Mouse (Mus musculus) G1E (cell line): Measurements from ENCODE around the gene Hnf1b. TPM values are rescaled to one million over a fixed set of nuclear protein-coding genes. Genes with fewer than 3 reads are reported as not detected.

Experiments used
- ATAC-seq: 2 replicates; pipeline ENCODE4 v1.8.0; 2016; ENCODE audit warnings: mild to moderate bottlenecking; ENCODE audit not compliant: insufficient number of reproducible peaks, poor library complexity, low FRiP score, severe bottlenecking; ENCODE audit errors: extremely low read depth
- DNase-seq: peaks from one replicate; pipeline ENCODE4 v3.0.0; 2012; ENCODE audit warnings: low spot score
- H3K27me3 ChIP-seq: 2 replicates; pipeline ENCODE4 v1.6.1; 2012; ENCODE audit warnings: mild to moderate bottlenecking, low read length, inconsistent platforms; ENCODE audit not compliant: insufficient read depth
- H3K36me3 ChIP-seq: replicated peaks from 2 replicates; pipeline ENCODE3; 2012; ENCODE audit warnings: mild to moderate bottlenecking, inconsistent platforms
- H3K4me1 ChIP-seq: 2 replicates; pipeline ENCODE4 v1.6.1; 2012; ENCODE audit warnings: low read depth, low read length, inconsistent platforms, mixed read lengths; ENCODE audit not compliant: insufficient read depth
- H3K4me3 ChIP-seq: 2 replicates; pipeline ENCODE4 v1.5.1; 2012; ENCODE audit warnings: low read depth, mild to moderate bottlenecking, inconsistent platforms, low read length, moderate library complexity, mixed read lengths
- H3K9me3 ChIP-seq: replicated peaks from 2 replicates; pipeline ENCODE4 v1.6.1; 2012; ENCODE audit warnings: inconsistent platforms
- CTCF ChIP-seq: IDR thresholded peaks from 2 replicates; pipeline ENCODE4 v1.5.1; 2012; ENCODE audit warnings: low read depth, low read length, inconsistent platforms, mixed read lengths
- GATA1 ChIP-seq: IDR thresholded peaks from 2 replicates; pipeline ENCODE4 v1.6.1; 2012; ENCODE audit warnings: borderline replicate concordance, low read length, inconsistent platforms, mixed read lengths
- GATA2 ChIP-seq: IDR thresholded peaks from 2 replicates; pipeline ENCODE4 v1.6.1; 2012; ENCODE audit warnings: low read depth, low read length, inconsistent platforms, borderline replicate concordance
- POLR2AphosphoS5 ChIP-seq: IDR thresholded peaks from 2 replicates; pipeline ENCODE4 v1.6.1; 2012; ENCODE audit warnings: low read depth, low read length, inconsistent platforms; ENCODE audit not compliant: insufficient replicate concordance
- TAL1 ChIP-seq: conservative IDR thresholded peaks from 2 replicates; pipeline ENCODE4 v1.6.1; 2012; ENCODE audit warnings: low read depth, low read length, inconsistent platforms, mixed read lengths
- polyA plus RNA-seq: library from polyadenylated mRNA; stranded (reverse); fragments of >175 nt; gene quantifications from 2 replicates; pipeline ENCODE4 v1.2.3, GENCODE M21; 2012
- total RNA-seq, 2 experiments: library from RNA; stranded (forward) in 1 of 2; stranded (reverse) in 1 of 2; fragments of 200-1000 nt in 1 of 2; fragments of >200 nt in 1 of 2; fragmentation: Nextera tagmentation in 1 of 2; gene quantifications; 2 replicates each; pipeline ENCODE4 v1.2.3; 2014 to 2017

Gene Hnf1b
- total and polyA plus RNA-seq, 3 experiments = 0.22 TPM; not detected in 2

DNA sequence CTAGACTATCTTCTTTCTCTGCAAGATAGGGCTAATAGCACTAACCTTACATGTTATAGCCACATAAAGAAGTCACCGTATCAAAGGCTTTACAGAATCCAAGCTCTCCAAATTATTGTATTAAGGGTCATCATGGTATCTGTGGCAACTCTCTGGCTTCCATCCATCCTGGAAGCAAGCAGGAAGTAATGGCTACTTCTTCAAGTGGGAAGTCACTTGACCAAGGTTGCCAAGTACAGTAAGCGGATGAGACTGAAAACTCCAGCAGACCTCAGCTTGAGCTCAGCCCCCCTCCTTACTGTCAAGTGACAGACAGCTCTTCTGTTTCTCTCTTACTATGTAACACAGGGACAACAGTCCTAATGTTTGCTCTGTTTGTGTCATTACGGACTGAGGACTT, 36.9 kb downstream of the Hnf1b start:
- TF ChIP-seq POLR2AphosphoS5 = no peak
- H3K4me3 ChIP-seq = no peak overlapping the region
- H3K9me3 ChIP-seq = no peaks in the 10 kb centered on the region
- H3K36me3 ChIP-seq = no peaks in the 10 kb centered on the region
- ATAC-seq (no peak), DNase-seq (no peak)
- peaks cover 14% of the 10 kb centered on the region for H3K27me3 ChIP-seq
- no peaks in the 10 kb centered on the region for H3K4me1 ChIP-seq

DNA sequence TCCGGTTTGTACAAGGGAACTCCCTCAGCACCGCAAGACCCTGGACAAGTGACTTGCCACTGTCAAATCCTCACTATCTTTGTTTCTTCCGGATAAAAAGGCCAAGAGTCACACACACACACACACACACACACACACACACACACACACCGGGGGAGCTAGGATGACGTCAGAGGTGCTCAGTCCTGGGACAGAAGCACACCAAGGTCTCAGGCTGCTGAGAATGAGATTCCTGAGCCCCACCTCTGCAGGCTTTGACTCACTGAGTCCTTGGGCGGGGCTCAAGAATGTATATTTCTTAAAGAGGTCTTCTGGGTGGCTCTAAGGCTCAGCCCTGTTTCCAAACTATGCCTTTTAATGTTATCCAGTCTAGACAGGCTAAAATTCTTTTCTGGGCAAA, 41.5 kb downstream of the Hnf1b start:
- DNase-seq = no peak
- no peak for ATAC-seq
- Histone ChIP-seq H3K36me3 (no peaks in the 10 kb centered on the region), H3K4me1 (no peaks in the 10 kb centered on the region), H3K4me3 (no peak overlapping the region), H3K9me3 (no peaks in the 10 kb centered on the region), H3K27me3 (peaks cover 23% of the 10 kb centered on the region)
- TF ChIP-seq GATA1 (no peak), CTCF (no peak)

DNA sequence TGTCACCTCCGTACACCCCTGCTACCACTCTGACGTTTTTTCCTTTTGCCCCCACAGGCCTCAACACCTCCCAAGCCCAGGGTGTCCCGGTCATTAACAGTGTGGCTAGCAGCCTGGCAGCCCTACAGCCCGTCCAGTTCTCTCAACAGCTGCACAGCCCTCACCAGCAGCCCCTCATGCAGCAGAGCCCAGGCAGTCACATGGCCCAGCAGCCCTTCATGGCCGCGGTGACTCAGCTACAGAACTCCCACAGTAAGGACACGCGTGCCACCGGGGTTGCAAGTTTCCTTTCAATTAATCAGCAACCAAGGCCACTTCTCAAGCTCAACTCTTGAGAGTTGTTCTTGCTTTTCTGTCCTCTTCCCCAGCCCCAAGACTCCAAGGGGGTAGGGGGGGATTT, 43.5 kb downstream of the Hnf1b start:
- no peaks in the 10 kb centered on the region for H3K9me3 ChIP-seq
- no peak for DNase-seq
- no peak for ATAC-seq
- TF ChIP-seq GATA2 (no peak), POLR2AphosphoS5 (no peak), TAL1 (no peak), GATA1 (no peak), CTCF (no peak)
- no peak overlapping the region for H3K4me3 ChIP-seq
- H3K27me3 ChIP-seq = peaks cover 22% of the 10 kb centered on the region
- H3K4me1 ChIP-seq = no peaks in the 10 kb centered on the region
- no peaks in the 10 kb centered on the region for H3K36me3 ChIP-seq

DNA sequence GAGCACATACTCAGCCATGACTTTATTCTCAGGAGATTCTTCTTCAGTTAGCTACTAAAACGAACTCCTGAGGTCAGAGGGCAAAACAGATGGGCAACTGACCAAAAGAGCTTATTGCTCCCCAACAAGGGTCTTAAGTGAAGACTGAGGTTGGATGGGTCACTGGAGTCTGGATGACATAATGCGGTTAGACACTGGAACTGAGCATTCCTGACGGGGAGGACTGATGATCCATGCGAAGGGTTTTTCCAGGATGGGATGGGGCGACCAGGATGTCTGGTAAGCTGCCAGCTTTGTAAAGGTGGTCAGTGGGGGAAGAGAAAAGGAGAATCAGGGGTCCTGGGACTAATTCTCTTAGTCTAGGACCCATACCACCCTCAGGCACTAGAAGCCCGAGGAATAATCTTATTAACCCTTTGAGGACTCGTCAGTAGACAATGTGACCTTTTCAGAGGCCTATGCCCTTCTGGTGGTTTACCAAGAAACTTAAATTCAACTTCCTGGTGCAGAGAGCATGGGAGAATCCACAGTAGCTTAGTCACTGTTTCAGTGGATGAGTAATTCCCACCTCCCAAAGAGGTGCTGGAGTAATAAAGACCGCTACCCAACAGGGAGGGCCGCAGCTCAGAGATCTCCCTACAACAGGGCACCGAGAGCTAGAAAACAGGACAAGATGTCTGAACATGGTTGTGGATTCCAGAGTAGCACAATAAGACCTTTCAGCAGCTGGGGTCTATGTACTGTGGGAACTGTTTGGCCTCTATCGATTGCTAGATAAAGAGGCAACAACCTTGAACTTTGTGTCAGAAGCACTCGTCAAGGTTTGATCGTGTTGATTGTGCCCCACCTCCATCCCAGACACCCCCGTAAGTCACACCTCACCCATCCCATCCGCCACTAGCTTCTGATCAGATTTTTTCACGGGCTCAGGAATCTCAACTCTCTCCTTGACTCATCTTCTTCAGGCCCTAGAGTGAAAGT, 46.9 kb downstream of the Hnf1b start:
- no peak for DNase-seq
- Histone ChIP-seq H3K4me3 (no peak overlapping the region), H3K4me1 (no peaks in the 10 kb centered on the region), H3K27me3 (peaks cover 17% of the 10 kb centered on the region), H3K36me3 (no peaks in the 10 kb centered on the region), H3K9me3 (no peaks in the 10 kb centered on the region)
- no peak for TF ChIP-seq TAL1
- TF ChIP-seq CTCF = no peak
- TF ChIP-seq GATA1 = no peak
- no peak for TF ChIP-seq GATA2
- TF ChIP-seq POLR2AphosphoS5 = no peak
- ATAC-seq = no peak

DNA sequence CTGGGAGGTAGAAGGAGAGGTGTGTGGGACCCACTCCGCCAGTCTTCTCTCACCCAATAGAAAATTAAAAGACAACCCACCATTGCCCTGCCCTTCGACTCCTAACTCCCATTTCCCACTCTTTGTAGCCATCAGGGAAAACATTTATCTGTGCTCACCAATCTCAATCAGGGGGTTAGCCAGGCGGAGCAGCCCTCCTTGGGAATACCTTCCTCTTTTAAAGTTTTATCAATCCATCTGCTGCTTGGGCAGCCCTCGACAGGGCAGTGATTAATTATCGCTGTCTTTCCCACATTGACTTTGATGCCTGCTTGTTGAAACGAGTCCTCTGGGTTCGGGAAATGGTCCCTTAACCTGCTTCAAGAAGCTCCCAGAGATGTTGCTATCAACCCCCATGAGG, 47.7 kb downstream of the Hnf1b start:
- TF ChIP-seq GATA1 (no peak), CTCF (no peak), TAL1 (no peak), GATA2 (no peak), POLR2AphosphoS5 (no peak)
- H3K27me3 ChIP-seq = peaks cover 17% of the 10 kb centered on the region
- DNase-seq (no peak), ATAC-seq (no peak)
- no peaks in the 10 kb centered on the region for H3K9me3 ChIP-seq
- H3K4me3 ChIP-seq = no peak overlapping the region
- H3K36me3 ChIP-seq = no peaks in the 10 kb centered on the region
- no peaks in the 10 kb centered on the region for H3K4me1 ChIP-seq

DNA sequence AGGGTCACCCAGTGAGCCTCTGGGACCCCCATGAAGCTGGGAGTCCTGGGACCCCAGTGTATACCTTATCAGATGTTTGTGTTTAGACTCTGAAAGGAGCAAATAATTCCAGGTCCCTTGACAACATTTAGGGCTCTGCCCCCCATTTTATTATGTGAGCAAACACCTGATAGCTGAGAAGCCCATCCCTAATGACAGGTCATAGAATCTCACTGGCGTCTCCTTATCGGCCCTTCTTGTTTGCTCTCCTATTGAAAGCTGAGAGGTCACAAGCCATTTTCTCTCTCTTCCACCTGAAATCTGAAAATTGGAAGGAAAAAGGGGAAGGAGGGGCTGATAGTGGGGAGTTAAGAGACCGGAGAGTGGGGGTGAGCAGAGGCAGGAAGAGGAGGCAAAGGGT, 52.9 kb downstream of the Hnf1b start:
- Histone ChIP-seq H3K36me3 (no peaks in the 10 kb centered on the region), H3K27me3 (peaks cover 19% of the 10 kb centered on the region), H3K4me1 (no peaks in the 10 kb centered on the region), H3K9me3 (no peaks in the 10 kb centered on the region), H3K4me3 (no peak overlapping the region)
- TF ChIP-seq GATA2 (no peak), GATA1 (no peak), POLR2AphosphoS5 (no peak), CTCF (no peak), TAL1 (no peak)
- no peak for ATAC-seq
- no peak for DNase-seq

DNA sequence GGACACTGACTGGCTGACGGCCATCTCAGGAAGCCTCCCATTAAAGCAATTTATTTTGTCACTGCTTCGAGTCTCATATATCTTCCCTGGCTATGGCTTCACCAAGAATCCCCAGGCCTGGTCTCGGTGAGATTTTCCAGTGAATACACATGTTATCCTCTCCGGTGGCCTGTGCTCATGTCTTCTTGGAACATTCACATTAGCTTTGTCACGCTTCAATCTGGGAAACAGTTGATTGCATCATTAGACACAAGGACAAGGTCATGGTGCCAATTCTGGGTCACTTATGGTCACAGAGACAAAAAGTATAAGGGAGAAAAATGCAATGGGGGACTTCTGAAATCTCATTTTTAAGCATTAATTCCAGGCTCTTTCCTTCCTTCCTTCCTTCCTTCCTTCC, 55.9 kb downstream of the Hnf1b start:
- no peak for TF ChIP-seq POLR2AphosphoS5
- no peak for TF ChIP-seq TAL1
- TF ChIP-seq GATA1 = no peak
- TF ChIP-seq GATA2 = no peak
- TF ChIP-seq CTCF = no peak
- no peak for ATAC-seq
- Histone ChIP-seq H3K4me3 (no peak overlapping the region), H3K9me3 (no peaks in the 10 kb centered on the region), H3K4me1 (no peaks in the 10 kb centered on the region), H3K36me3 (no peaks in the 10 kb centered on the region), H3K27me3 (peaks cover 19% of the 10 kb centered on the region)
- no peak for DNase-seq
